Mouse (Mus musculus): ENCODE measurements at regions not wholly inside any gene's neighbourhood (a gene's known extent, or its start where the extent isn't known, plus 50 kb on each side); places are given as distances from the start of the nearest gene placed in this dataset.

DNA sequence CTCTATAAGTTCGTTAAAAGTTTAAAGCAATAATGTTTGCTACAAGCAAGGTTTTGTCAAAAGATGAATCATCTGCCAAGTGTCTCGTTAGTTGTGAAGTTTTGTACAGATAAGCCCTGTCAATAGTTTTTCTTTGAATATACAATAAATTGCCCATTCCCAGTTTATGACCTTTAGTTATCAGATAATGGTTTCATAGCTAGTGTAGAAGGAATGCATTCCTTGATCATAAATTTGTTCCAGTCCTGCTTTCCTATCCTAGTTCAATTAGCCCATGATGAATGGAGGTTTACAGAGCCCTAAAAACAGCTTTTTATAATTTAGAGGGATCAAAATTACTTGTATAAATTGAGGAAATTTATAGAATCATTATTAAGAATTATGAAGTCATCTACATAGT is 62.5 kb upstream of the Lrch2 start:
- DNase-seq (ENCODE audit: extremely low spot score): no peak

GRCm38 (mm10) chrX:147608660-147609059 is 54.8 kb upstream of the Lrch2 start:
- peak; percentile 25 for DNase-seq (ENCODE audit: extremely low spot score)
